Mouse (Mus musculus) testis, adult 2 months (tissue): Measurements from ENCODE around the gene Hnrnpab.

Experiments used
- CTCF ChIP-seq: fragments of 200-500 bp; IDR thresholded peaks from 2 replicates; pipeline ENCODE4 v1.5.1; 2012; ENCODE audit warnings: low read depth, mild to moderate bottlenecking, inconsistent platforms, low read length, moderate library complexity; ENCODE audit not compliant: control insufficient read depth, insufficient read depth, insufficient replicate concordance
- POLR2A ChIP-seq: fragments of 200-500 bp; IDR thresholded peaks from 2 replicates; pipeline ENCODE4 v1.6.1; 2012; ENCODE audit warnings: low read depth, mild to moderate bottlenecking, inconsistent platforms, low read length, moderate library complexity; ENCODE audit not compliant: control insufficient read depth

DNA sequence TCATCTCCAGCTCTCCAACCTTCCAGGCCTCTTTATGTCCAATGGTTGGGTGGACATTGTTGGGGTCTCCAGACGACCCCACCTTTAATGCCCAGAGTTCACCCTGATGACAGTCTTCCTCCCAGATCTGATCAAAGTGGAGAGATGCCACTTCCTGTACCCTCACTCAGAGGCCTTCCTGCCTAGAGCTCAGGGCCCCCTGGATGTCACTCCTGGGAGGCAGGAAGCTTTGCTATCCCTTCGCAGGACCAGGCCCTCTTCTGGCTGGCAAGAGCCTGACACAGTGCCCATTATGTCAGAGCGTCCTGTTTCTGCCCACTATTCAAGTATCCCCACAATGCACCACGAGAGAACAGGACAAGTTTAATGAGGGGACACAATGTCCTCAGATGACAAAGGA lies 27.6 kb downstream of the Hnrnpab start:
- TF ChIP-seq POLR2A: no peak
- TF ChIP-seq CTCF: no peak
